Comparison of ENCODE assay signal across 29 mouse cellular contexts in genomic region chr13:38122321-38122720, GRCm38 (mm10). TPM values are rescaled to one million over a fixed set of nuclear protein-coding genes. Genes with fewer than 3 reads are reported as not detected.
DNase-seq lines count a peak whose midpoint lies in the region; ATAC-seq and TF ChIP-seq lines count a peak whose summit lies in the region.
"Had no signal": no experiment of that assay in that cellular context is flagged by ENCODE, and none has a peak within 500 bp of the region (broad histone marks: within the 10 kb centered on the region; RNA-seq: fewer than 3 reads in every experiment).

No protein-coding gene starts in this region.

- DNase-seq in lung, postnatal 4 days: no peak
- peak; percentile 7 for DNase-seq in lung, postnatal 25 days (ENCODE audit: low spot score)
- no peak for DNase-seq in lung, postnatal 10 days
- peak; percentile 79 for DNase-seq in gonadal fat pad, adult 2 months (ENCODE audit: low read depth)
- no peak for DNase-seq in ovary, postnatal 36 days (ENCODE audit: low spot score)
- DNase-seq: adrenal gland, adult 2 months; adrenal gland, postnatal 10 days; adrenal gland, postnatal 25 days; B cell, adult 2 months; cerebellum, adult 11 months; cerebellum, adult 18-20 months; cerebellum, adult 8-10 months; cerebellum, adult 9-11 months; cerebellum, postnatal 14 days; cerebellum, postnatal 36 days; embryo, embryonic 11 days had no signal

- H3K27me3 ChIP-seq in intestine, postnatal 0 days (replicated peaks; ENCODE audit: control insufficient read depth, insufficient read depth, low read length): no peaks in the 10 kb centered on the region
- H3K27me3 ChIP-seq in intestine, embryonic 15.5 days (replicated peaks): no peaks in the 10 kb centered on the region
- no peaks in the 10 kb centered on the region for H3K27me3 ChIP-seq in lung, embryonic 16.5 days (ENCODE audit: control insufficient read depth, insufficient read depth, low read depth, low read length)
- H3K27me3 ChIP-seq: CH12.LX; embryonic facial prominence, embryonic 13.5 days; embryonic facial prominence, embryonic 15.5 days; forebrain, embryonic 13.5 days; forebrain, embryonic 15.5 days; Patski had no signal

- no peaks in the 10 kb centered on the region for H3K36me3 ChIP-seq in intestine, postnatal 0 days (ENCODE audit: control insufficient read depth, insufficient read depth)
- H3K36me3 ChIP-seq in intestine, embryonic 15.5 days: no peaks in the 10 kb centered on the region
- no peaks in the 10 kb centered on the region for H3K36me3 ChIP-seq in lung, embryonic 16.5 days (ENCODE audit: control insufficient read depth, insufficient read depth, low read length)
- H3K36me3 ChIP-seq: embryonic facial prominence, embryonic 13.5 days; embryonic facial prominence, embryonic 15.5 days; forebrain, embryonic 15.5 days; G1E had no signal

- 60% methylated on average over 9 of the region's 9 CpGs for WGBS in intestine, postnatal 0 days
- 77% methylated on average over 9 of the region's 9 CpGs for WGBS in intestine, embryonic 15.5 days
- WGBS in lung, embryonic 16.5 days: 46% methylated on average over 9 of the region's 9 CpGs

- no peaks in the 10 kb centered on the region for H3K9me3 ChIP-seq in intestine, postnatal 0 days (ENCODE audit: control insufficient read depth)
- H3K9me3 ChIP-seq in intestine, embryonic 15.5 days: no peaks in the 10 kb centered on the region
- H3K9me3 ChIP-seq in lung, embryonic 16.5 days (ENCODE audit: control insufficient read depth, low read length): no peaks in the 10 kb centered on the region
- H3K9me3 ChIP-seq: embryonic facial prominence, embryonic 13.5 days; embryonic facial prominence, embryonic 15.5 days; forebrain, embryonic 13.5 days; forebrain, embryonic 15.5 days; G1E had no signal

- H3K4me1 ChIP-seq in intestine, postnatal 0 days (replicated peaks; ENCODE audit: control insufficient read depth, insufficient read depth, low read length): peaks cover 4% of the 10 kb centered on the region; the same call in 1 of the 2 replicates
- 0 out of 2 replicates have a peak, but pooled peaks cover 4% of the 10 kb centered on the region for H3K4me1 ChIP-seq in intestine, embryonic 15.5 days (replicated peaks)
- no peaks in the 10 kb centered on the region for H3K4me1 ChIP-seq in lung, embryonic 16.5 days (replicated peaks; ENCODE audit: control insufficient read depth, insufficient read depth, low read length)
- H3K4me1 ChIP-seq: embryonic facial prominence, embryonic 15.5 days; forebrain, embryonic 13.5 days; forebrain, embryonic 15.5 days had no signal

- ATAC-seq in intestine, postnatal 0 days: 0 out of 2 replicates have a peak, but pooled peaks have one; percentile 33
- ATAC-seq in intestine, embryonic 15.5 days: no peak
- ATAC-seq in lung, embryonic 16.5 days (ENCODE audit: low read depth): peak; percentile 23; the same call in 1 of the 2 replicates
- ATAC-seq: activated CD4-positive, CD25-positive, alpha-beta regulatory T cell, adult 4 months; CD4-positive, CD25-positive, alpha-beta regulatory T cell, adult 4 months; forebrain, embryonic 13.5 days; forebrain, embryonic 15.5 days; Patski had no signal

- H3K4me3 ChIP-seq in intestine, postnatal 0 days (ENCODE audit: low read depth, low read length): no peak overlapping the region
- no peak overlapping the region for H3K4me3 ChIP-seq in intestine, embryonic 15.5 days (replicated peaks)
- H3K4me3 ChIP-seq in lung, embryonic 16.5 days (ENCODE audit: low read length): no peak overlapping the region
- H3K4me3 ChIP-seq: embryonic facial prominence, embryonic 13.5 days; embryonic facial prominence, embryonic 15.5 days; erythroblast, embryonic 14.5 days; forebrain, embryonic 13.5 days; forebrain, embryonic 15.5 days had no signal

- TF ChIP-seq CTCF in intestine, postnatal 0 days (IDR thresholded peaks at IDR 0.05; ENCODE audit: low read depth): no peak

- H3K27ac ChIP-seq in intestine, postnatal 0 days (ENCODE audit: low read depth, low read length): no peak overlapping the region
- no peak overlapping the region for H3K27ac ChIP-seq in intestine, embryonic 15.5 days
- H3K27ac ChIP-seq in lung, embryonic 16.5 days (ENCODE audit: low read length): no peak overlapping the region
- H3K27ac ChIP-seq: embryonic facial prominence, embryonic 13.5 days; embryonic facial prominence, embryonic 15.5 days; forebrain, embryonic 13.5 days; forebrain, embryonic 15.5 days had no signal

- H3K9ac ChIP-seq in intestine, postnatal 0 days (ENCODE audit: low read depth, low read length): no peak overlapping the region
- H3K9ac ChIP-seq in intestine, embryonic 15.5 days: no peak overlapping the region
- no peak overlapping the region for H3K9ac ChIP-seq in lung, embryonic 16.5 days (ENCODE audit: low read length)
- H3K9ac ChIP-seq: embryonic facial prominence, embryonic 13.5 days; embryonic facial prominence, embryonic 15.5 days; forebrain, embryonic 13.5 days; forebrain, embryonic 15.5 days had no signal

- H3K4me2 ChIP-seq in intestine, postnatal 0 days (replicated peaks; ENCODE audit: low read depth): no peak overlapping the region
- no peak overlapping the region for H3K4me2 ChIP-seq in intestine, embryonic 15.5 days (replicated peaks)
- H3K4me2 ChIP-seq in lung, embryonic 16.5 days (ENCODE audit: low read depth, low read length): no peak overlapping the region
- H3K4me2 ChIP-seq: embryonic facial prominence, embryonic 13.5 days; embryonic facial prominence, embryonic 15.5 days; forebrain, embryonic 13.5 days; forebrain, embryonic 15.5 days had no signal

RNA-seq across cellular contexts. Expression of gene Dsp, which starts 28.8 kb away (rescaled TPM):
- 14.8 and 15.7 TPM in 2 replicates for polyA plus RNA-seq in intestine, postnatal 0 days (2015; fragmentation: Nextera tagmentation; extraction: Ambion mirVana)
- 8.6 and 9.1 TPM in 2 replicates for polyA plus RNA-seq in intestine, embryonic 15.5 days (2015; fragmentation: Nextera tagmentation; extraction: Ambion mirVana)
- polyA plus RNA-seq in lung, embryonic 16.5 days (2015; fragmentation: Nextera tagmentation; extraction: Ambion mirVana): 7.3 and 7.7 TPM in 2 replicates
- 11.0 and 24.2 TPM in 2 replicates for polyA plus RNA-seq in gonadal fat pad, adult 2 months (2012; rRNA removed)
- polyA plus RNA-seq: erythroblast, embryonic 14.5 days; G1E had no signal

Comparison
In these comparisons a context has a peak if more than half of its experiments do, and no peak if none do; other contexts are left out.
1. DNase-seq: peak in lung, postnatal 25 days (single experiment) and gonadal fat pad, adult 2 months (single experiment); none in lung, postnatal 4 days (0 of 2), lung, postnatal 10 days (single experiment) and ovary, postnatal 36 days (single experiment).